Mouse (Mus musculus): ENCODE results near the gene Tle2.

The Tle2 gene

GRCm38 (mm10) chr10:81575208-81575631 is 859 bp downstream of the Tle2 start:
- DNase-seq (ENCODE audit: low spot score), result no peak

GRCm38 (mm10) chr10:81575695-81576094 is 1.3 kb downstream of the Tle2 start:
- no peak for DNase-seq (ENCODE audit: low spot score)

GRCm38 (mm10) chr10:81579967-81580366 is 5.6 kb downstream of the Tle2 start:
- no peak for DNase-seq (ENCODE audit: low spot score)

GRCm38 (mm10) chr10:81580441-81581070 is 6.2 kb downstream of the Tle2 start:
- DNase-seq (ENCODE audit: low spot score), result no peak

- no peak for DNase-seq (ENCODE audit: low spot score)
Observed at GRCm38 (mm10) chr10:81583347-81583746, 9.0 kb downstream of the Tle2 start.

GRCm38 (mm10) chr10:81588739-81589138 is 14.4 kb downstream of the Tle2 start:
- DNase-seq (ENCODE audit: low spot score), result no peak

- no peak for DNase-seq (ENCODE audit: low spot score)
Observed at GRCm38 (mm10) chr10:81591846-81592245, 17.5 kb downstream of the Tle2 start.

GRCm38 (mm10) chr10:81592631-81593030 is 18.3 kb downstream of the Tle2 start:
- DNase-seq (ENCODE audit: low spot score), result no peak

- DNase-seq (ENCODE audit: low spot score), result no peak
Observed at GRCm38 (mm10) chr10:81593223-81593622, 18.9 kb downstream of the Tle2 start.

GRCm38 (mm10) chr10:81593935-81594334 is 19.6 kb downstream of the Tle2 start:
- DNase-seq (ENCODE audit: low spot score), result no peak

GRCm38 (mm10) chr10:81595599-81595998 is 21.2 kb downstream of the Tle2 start:
- no peak for DNase-seq (ENCODE audit: low spot score)

GRCm38 (mm10) chr10:81596611-81597010 is 22.2 kb downstream of the Tle2 start:
- no peak for DNase-seq (ENCODE audit: low spot score)

- no peak for DNase-seq (ENCODE audit: low spot score)
Observed at GRCm38 (mm10) chr10:81597137-81597950, 23.0 kb downstream of the Tle2 start.

- no peak for DNase-seq (ENCODE audit: low spot score)
Observed at GRCm38 (mm10) chr10:81598342-81598741, 24.0 kb downstream of the Tle2 start.

- no peak for DNase-seq (ENCODE audit: low spot score)
Observed at GRCm38 (mm10) chr10:81598871-81599270, 24.5 kb downstream of the Tle2 start.

- no peak for DNase-seq (ENCODE audit: low spot score)
Observed at GRCm38 (mm10) chr10:81599630-81600029, 25.3 kb downstream of the Tle2 start.

- DNase-seq (ENCODE audit: low spot score), result no peak
Observed at GRCm38 (mm10) chr10:81600096-81600495, 25.7 kb downstream of the Tle2 start.

- DNase-seq (ENCODE audit: low spot score), result peak; percentile 93
Observed at GRCm38 (mm10) chr10:81600738-81601203, 26.4 kb downstream of the Tle2 start, which contains the start of gene Tle6. Gene Tle6, minus strand, starts transcription at chr10:81601073.

- DNase-seq (ENCODE audit: low spot score), result no peak
Observed at GRCm38 (mm10) chr10:81601396-81601905, 27.1 kb downstream of the Tle2 start.

- peak; percentile 54 for DNase-seq (ENCODE audit: low spot score)
Observed at GRCm38 (mm10) chr10:81602741-81603151, 28.4 kb downstream of the Tle2 start.

GRCm38 (mm10) chr10:81604019-81604967 is 29.9 kb downstream of the Tle2 start:
- no peak for DNase-seq (ENCODE audit: low spot score)
